Mouse (Mus musculus): Measurements from ENCODE around the gene Hsd17b6.
"Not testable (repeated sequence)": the region's sequence is repeated elsewhere in the genome, so short reads cannot be mapped to it uniquely, and the experiment has no call there.

The Hsd17b6 gene

DNA sequence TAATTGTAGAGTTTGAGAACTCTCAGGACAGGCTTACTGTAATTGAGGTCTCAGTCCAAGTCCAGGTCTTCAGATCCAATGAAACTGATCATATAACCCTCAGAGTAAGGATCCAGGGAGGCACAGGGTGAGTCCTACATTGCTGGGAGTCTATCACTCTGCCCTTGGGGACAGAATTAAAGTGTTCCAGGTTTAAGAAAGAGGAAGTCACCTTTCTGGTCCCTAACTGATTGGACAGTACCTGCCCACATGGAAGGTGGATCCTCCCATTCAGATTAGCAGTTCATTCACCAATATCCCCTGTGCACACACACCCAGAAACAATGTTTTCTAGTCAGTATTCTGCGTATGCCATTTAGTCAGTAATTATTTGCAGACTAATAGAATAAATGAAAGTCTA is at the start of gene Hsd17b6:
Hsd17b6 (minus strand) TSS at position 166 of the 400 bp plus-strand sequence.
- no peak for ATAC-seq (ENCODE audit: low TSS enrichment)

DNA sequence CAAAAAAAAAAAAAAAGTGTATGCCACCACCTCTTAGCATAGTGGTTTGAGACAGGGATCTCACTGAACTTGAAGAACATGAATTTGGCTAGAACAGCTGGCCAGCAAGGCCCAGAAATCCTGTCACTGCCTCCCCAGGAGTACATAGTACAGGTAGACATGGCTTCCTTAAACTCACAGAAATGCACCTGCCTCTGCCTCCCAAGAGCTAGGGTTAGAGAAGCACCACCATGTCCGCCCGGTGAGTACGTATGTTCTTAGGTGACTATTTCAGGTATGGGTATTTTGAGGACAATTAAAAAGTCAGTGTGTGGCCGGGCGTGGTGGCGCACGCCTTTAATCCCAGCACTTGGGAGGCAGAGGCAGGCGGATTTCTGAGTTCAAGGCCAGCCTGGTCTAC is 45.6 kb upstream of the Hsd17b6 start:
- no peak for ATAC-seq (ENCODE audit: low TSS enrichment)

DNA sequence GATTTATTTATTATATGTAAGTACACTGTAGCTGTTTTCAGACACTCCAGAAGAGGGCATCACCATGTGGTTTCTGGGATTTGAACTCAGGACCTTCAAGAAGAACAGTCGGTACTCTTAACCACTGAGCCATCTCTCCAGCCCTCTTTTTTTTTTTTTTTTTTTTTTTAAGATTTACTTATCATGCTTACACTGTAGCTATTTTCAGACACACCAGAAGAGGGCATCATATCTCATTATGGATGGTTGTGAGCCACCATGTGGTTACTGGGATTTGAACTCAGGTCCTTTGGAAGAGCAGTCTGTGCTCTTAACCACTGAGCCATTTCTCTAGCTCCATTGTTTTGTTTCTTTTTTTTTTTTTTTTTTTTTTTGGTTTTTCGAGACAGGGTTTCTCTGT is 44.7 kb upstream of the Hsd17b6 start:
- not testable (repeated sequence) for ATAC-seq (ENCODE audit: low TSS enrichment)

DNA sequence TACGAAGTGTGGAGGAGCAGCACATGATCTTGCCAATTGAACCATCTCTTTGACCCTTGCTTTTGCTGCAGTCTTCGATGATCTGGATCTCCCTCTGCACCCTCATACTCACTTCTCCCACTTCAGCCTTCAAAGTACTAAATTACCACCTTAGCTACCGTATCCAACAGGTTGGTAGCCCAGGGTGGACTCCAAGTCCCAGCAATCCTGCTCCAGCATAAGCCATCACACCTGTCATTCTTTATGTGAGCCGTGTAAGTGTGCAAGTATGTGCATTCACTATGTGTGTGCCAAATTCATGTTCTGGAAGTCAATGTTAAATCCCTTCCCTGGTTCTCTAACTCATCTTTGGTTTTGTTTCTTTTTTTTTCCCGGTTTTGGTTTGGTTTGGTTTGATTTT is 44.2 kb upstream of the Hsd17b6 start:
- no peak for ATAC-seq (ENCODE audit: low TSS enrichment)

DNA sequence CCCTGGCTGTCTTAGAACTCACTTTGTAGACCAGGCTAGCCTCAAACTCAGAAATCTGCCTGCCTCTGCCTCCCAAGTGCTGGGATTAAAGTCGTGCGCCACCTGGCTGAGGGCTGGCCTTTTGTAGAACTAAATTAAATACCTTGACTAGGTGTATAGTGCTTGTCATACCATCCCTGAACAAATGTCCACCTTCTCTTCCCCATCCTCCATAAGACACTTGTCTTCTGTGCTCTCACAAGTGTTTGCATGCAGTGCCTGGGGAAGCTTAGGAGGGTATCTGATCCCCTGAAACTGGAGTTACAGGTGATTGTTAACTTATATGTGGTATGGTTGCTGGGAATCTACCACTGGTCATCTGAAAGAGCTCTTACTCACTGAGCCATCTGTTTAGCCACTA is 42.9 kb upstream of the Hsd17b6 start:
- no peak for ATAC-seq (ENCODE audit: low TSS enrichment)

DNA sequence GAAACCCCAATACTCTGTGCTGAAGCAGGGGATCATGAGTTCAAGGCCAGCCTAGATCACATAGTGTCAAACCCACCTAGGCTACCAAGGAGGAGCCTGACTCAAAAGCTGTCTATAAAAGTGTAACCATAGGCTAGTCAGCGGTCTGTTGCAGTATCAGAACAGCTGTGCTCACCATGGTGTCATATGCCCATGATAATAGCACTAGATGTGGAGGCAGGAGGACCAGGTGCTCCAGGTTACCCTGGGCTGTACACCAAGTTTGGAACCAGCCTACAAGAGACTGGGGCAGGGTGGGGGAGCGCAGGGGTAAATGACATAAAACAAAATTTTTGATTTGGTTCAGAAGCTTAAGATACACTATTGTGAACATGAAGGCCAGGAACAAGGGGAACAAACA is 42.3 kb upstream of the Hsd17b6 start:
- no peak for ATAC-seq (ENCODE audit: low TSS enrichment)

DNA sequence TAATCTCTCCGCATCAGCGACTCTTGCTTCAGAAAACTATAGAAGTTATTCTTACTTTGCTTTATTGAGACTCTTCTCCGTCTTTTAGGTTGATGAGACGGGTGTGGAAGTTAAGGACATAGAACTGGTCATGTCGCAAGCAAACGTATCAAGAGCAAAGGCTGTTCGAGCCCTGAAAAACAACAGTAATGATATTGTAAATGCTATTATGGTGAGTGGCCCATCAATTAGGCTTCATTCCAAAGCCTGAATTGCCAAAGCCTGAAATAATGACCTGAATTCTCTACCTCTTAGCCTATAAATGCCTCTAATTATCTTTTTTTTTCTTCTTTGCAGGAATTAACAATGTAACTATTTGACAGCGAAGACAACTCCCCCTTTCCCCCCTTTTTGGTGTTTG is 40.7 kb upstream of the Hsd17b6 start:
- ATAC-seq (ENCODE audit: low TSS enrichment) = no peak

DNA sequence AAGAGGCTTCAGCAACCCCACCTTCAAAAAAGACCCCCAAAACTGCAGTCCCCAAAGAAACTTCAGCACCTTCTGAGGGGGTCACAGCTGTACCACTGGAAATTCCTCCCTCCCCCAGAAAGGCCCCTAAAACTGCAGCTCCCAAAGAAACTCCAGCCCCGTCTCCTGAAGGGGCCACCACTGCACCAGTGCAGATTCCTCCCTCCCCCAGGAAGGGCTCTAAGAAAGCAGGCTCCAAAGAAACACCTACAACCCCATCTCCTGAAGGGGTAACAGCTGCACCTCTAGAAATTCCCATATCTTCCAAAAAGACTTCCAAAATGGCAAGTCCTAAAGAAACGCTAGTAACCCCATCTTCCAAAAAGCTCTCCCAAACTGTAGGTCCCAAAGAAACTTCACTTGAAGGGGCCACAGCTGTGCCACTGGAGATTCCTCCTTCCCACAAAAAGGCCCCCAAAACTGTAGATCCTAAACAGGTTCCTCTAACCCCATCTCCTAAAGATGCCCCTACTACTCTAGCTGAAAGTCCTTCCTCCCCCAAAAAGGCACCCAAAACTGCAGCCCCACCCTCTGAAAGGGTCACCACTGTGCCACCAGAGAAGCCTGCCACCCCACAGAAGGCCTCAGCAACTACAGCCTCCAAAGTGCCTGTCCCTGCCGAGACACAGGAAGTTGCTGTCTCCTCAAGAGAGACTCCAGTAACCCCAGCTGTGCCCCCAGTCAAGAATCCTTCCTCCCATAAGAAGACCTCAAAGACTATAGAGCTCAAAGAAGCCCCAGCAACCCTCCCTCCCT is 35.8 kb upstream of the Hsd17b6 start:
- ATAC-seq (ENCODE audit: low TSS enrichment) = no peak

DNA sequence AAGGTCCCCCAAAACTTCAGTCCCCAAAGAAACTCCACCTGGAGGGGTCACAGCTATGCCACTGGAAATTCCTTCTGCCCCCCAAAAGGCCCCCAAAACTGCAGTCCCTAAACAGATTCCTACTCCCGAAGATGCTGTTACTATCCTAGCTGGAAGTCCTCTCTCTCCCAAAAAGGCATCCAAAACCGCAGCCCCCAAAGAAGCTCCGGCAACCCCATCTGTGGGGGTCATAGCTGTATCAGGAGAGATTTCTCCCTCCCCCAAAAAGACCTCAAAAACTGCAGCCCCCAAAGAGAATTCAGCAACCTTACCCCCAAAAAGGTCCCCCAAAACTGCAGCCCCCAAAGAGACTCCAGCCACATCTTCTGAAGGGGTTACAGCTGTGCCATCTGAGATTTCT is 35.1 kb upstream of the Hsd17b6 start:
- ATAC-seq (ENCODE audit: low TSS enrichment) = no peak

DNA sequence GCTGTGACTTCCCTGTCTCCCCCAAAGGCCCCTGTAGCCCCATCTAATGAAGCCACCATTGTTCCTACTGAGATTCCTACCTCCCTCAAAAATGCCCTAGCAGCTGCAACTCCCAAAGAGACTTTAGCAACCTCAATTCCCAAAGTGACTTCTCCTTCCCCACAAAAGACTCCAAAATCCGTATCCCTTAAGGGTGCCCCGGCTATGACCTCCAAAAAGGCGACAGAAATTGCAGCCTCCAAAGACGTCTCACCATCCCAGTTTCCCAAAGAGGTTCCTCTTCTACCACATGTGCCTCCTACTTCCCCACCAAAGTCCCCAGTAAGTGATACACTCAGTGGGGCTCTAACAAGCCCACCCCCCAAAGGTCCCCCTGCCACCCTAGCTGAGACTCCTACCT is 34.2 kb upstream of the Hsd17b6 start:
- ATAC-seq (ENCODE audit: low TSS enrichment) = no peak

DNA sequence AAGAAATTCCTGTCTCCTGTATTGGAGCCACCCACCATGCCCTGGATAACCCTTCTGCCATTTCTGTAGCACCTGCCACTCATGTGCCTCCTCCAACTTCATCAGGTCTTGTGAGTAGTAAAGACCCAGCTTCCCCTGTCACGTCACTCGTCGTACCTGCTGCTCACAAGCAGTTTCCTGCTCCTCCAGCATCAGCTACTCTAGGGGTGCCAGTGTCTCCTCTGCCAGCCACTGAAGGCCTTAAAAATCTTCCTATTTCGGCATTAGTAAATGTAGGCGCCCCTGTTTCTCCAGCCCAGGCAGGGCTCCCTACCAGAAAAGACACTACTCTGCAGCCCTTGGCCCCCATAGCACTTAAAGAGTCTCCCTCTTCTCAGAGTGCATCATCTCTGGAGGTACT is 32.9 kb upstream of the Hsd17b6 start:
- ATAC-seq (ENCODE audit: low TSS enrichment) = no peak

DNA sequence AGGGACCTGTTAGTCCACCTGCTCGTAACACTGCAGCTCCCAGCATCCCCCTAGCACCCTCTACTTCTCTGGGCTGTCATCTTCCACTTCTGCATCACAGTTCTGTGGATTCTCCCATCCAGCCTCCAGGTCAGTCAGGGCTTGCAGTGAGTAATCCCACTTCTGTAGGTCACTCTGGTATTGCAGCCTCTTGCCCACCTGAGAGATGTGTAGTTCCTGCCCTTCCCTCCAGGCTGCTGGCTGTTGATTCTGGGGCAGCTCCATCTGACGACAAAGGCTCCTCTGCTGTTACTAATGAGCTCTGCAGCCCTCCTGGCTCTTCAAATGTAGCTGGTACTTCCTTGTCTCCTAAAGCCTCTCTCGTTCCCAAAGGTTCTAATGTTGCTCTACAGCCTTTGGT is 32.4 kb upstream of the Hsd17b6 start:
- no peak for ATAC-seq (ENCODE audit: low TSS enrichment)

DNA sequence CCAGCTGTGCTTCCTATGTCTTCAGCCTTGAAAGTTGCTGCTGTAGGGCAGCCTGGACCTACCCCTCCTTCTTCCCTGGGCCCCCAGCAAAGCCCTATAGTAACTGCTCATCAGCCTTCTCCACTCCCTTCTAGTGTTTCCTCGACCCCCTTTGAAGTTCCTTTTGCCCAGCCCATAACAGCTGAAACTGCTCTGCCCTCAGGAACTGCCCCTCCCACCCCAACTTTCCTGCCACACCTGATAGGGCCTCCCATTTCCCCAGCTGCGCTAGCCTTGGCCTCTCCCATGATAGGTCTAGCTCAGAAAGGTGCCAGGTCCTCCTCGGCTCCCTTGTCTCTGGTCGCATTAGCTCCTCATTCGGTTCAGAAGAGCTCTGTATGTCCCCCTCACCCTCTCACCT is 31.8 kb upstream of the Hsd17b6 start:
- no peak for ATAC-seq (ENCODE audit: low TSS enrichment)

DNA sequence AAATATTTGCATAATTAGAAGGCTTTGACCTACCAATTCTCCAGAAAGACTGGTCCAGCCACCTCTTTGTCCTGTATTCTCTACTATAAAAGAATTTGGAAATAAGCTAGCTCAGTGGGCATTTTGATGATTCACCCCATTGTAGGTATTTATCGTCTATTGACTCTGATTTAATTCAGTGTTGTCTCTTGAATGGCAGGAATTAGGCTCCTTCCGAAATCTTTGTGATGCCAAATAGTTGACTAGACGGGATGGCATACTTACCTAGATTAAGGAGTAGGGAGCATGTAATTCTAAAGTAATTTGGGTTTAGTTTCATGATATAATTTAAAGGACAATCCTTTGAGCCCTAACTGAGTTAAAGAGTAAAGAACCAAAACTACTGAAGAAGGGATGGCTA is 30.5 kb upstream of the Hsd17b6 start:
- ATAC-seq (ENCODE audit: low TSS enrichment) = no peak

DNA sequence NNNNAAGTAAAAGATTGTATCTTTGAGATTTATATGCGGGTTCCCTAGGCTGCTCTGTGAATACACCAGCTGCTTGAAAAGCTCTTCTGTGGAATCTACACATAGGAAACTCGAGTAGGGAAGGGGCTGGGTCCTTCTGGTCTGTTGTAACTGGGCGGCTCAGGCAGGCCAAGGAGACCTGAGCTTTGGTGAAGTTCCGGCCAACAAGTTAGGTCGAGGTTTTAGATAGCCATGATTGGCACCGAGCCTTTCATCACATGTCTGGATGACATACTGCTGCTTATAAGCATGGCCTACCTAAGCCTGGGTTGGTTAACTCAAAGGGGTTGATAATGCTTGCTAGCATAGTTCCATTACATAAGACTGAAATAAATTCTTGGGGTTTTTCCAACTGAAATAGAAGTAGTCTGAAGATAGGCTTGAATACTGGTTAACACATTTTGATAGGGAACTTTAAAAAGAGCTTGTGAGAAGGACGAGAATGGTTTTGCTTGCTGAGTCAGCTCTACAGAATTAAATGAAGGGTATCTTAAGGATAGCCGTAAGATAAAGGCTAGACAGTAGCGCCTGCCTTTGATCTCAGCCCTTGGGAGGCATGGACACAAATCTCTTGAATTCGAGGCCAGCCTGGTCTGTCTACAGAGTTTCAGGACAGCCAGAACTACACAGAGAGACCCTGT is 29.5 kb upstream of the Hsd17b6 start:
- ATAC-seq (ENCODE audit: low TSS enrichment) = peak; percentile 10; the same call in 1 of the 2 replicates

DNA sequence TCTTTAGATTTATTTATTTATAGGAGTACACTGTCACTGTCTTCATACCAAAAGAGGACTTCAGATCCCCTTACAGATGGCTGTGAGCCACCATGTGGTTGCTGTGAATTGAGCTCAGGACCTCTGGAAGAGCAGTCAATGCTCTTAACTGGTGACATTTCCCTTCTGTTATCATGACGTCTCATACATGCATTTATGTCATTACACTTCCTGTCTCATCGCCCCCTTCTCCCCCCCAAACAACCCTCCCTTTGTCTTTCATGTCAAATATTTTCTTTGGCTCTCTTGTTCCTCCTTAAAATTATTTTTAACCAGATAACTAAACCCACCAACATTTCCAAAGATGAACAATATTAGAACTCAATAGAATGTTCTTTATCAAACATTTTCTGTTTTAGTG is 23.4 kb upstream of the Hsd17b6 start:
- no peak for ATAC-seq (ENCODE audit: low TSS enrichment)

DNA sequence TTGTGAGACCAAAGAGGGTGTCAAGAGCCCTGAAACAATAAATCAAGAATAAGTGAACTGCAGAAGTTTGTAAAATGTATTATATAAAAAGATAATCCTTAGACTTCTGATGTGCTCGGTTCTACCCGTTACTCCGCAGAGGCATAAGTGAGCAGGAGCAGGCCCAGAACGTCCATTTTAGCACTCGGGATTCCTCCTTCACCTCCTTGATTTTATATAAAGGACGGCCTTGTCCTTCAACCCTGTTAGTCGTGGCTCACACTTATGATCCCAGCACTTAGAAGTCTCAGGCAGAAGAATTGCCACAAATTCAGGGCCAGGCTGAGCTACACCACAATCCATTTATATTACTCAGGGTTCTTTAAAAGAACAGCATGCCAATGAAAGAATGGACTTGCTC is 22.5 kb upstream of the Hsd17b6 start:
- ATAC-seq (ENCODE audit: low TSS enrichment) = no peak

DNA sequence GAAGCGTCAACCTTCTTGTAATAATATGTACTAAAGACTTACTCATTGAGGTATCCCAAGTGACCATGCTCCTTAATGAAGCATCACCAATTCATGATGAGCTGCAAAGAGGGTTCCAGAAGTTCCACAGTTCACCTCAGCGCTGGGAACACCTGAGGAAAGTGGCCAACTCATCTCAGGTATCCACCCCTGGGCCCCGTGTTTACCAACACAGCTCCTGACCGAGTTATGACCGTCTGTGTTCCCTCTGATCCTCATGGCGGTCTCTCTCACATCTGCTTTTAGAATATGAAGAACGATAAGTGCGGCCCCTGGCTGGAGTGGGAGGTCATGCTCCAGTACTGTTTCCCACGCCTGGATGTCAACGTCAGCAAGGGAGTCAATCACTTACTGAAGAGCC is 16.1 kb upstream of the Hsd17b6 start:
- no peak for ATAC-seq (ENCODE audit: low TSS enrichment)

DNA sequence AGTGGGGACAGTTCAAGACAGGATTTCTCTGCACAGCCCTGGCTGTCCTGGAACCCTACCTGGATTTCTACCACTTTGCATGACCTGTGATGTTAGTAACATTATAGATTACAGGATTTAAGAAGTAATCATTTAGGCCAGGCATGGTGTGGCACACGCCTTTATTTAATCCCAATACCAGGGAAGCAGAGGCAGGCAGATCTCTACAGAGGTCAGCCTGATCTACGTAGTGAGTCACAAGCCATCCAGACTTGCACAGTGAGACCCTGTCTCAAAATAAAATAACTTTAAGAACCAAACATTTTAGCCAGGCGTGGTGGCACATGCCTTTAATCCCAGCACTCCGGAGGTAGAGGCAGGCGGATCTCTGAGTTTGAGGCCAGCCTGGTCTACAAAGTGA is 14.8 kb upstream of the Hsd17b6 start:
- no peak for ATAC-seq (ENCODE audit: low TSS enrichment)

DNA sequence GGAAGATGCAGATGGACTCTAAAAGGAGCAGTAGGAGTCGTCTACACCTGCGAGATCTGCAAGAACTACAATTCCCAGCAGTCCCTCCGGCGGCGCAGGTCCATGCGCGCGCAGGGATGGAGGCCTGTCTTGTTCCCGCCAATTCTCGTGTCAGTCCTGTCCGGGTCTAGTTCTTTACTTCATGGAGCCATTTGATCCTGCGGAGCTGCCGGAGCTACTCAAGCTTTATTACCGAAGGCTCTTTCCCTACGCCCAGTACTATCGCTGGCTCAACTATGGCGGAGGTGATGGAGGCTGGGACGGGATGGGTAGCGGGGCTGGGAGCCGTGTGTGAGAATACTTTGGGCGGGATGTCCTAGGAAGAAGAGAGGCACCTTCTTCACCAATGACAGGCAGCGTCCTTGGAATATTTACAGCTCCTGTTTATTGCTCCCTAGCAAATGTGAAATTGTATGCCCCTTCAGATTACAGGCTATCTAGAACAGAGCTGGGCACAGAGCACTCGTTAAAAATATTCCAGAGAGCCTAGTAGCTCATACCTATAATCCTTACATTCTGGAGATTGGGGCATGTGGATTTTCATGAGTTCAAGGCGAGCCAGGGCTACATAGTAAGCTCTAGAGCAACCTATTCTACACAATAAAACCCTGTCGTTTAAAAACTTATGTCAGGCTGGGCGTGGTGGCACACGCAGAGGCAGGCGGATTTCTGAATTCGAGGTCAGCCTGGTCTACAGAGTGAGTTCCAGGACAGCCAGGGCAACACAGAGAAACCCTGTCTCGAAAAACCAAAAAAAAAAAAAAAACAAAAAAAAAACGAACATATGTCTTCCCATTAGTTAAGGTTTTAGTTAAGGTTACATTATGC is 7.9 kb upstream of the Hsd17b6 start, which contains the start of gene Prim1:
Prim1 (plus strand) TSS at position 101 of the 867 bp plus-strand sequence.
- peak; percentile 97 for ATAC-seq (ENCODE audit: low TSS enrichment)

DNA sequence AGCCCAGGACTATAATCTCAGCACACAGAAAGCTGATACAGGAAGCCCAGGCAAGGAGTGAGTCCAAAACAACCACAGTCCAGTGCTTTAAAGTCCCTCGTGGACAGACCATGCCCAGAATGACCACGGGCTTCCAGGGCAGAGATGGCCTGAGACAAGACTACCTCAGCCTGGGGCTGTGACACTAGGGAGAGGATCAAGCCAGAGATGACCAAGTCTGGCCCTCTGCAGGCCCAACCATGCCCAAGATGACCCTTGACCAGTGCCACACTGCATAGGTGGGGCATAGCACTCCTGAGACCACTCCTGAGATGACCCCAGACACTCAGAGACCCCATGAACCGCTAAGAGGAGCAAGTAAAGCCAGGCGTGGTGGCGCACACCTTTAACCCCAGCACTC is 2.3 kb upstream of the Hsd17b6 start:
- ATAC-seq (ENCODE audit: low TSS enrichment) = no peak

DNA sequence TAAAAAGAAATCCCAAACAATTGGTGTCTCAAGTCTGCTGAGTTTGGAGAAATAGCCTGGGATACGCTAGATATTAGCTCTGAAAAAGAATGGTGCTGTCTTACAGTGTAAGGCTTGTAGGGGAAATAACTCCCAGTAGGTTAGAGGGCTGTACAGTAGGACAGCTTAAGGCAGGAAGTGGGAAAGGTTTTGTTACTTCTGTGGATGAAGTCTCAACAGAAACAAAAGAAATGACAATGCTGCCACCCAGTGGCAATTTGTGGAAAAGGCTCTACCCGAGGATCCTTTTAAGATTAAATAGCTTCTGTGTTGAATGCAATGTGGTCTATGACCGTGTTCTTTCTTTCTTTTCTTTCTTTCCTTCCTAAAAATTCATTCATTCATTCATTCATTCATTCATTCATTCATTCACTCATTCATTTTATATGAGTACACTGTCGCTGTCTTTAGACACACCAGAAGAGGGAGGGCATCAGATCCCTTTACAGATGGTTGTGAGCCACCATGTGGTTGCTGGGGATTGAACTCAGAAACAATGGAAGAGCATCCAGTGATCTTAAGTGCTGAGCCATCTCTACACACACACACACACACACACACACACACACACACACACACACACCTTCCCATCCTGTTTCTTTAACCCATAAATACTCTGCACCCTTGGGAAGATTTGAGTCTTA is 937 bp upstream of the Hsd17b6 start:
- peak; percentile 77 for ATAC-seq (ENCODE audit: low TSS enrichment)
